Mouse (Mus musculus) gastrocnemius, postnatal 25 days (tissue): Measurements from ENCODE around the gene Gm10944. TPM values are rescaled to one million over a fixed set of nuclear protein-coding genes. Genes with fewer than 3 reads are reported as not detected.

ENCODE experiments used
- DNase-seq: peaks from one replicate; pipeline ENCODE4 v3.0.0; 2022
- long read RNA-seq, 2 experiments: library from polyadenylated mRNA; stranded (forward); transcript quantifications; one replicate each; pipeline ENCODE4 v2.0.0; 2021
- total RNA-seq, 2 experiments: library from RNA; stranded (reverse); gene quantifications; 1 replicate in 1 of 2; 2 replicates in 1 of 2; pipeline ENCODE4 v1.2.3; 2021

The Gm10944 gene
- not detected for total RNA-seq
- long read RNA-seq, experiment 1, result 0 reads
- long read RNA-seq, experiment 2, result 0 reads

DNA sequence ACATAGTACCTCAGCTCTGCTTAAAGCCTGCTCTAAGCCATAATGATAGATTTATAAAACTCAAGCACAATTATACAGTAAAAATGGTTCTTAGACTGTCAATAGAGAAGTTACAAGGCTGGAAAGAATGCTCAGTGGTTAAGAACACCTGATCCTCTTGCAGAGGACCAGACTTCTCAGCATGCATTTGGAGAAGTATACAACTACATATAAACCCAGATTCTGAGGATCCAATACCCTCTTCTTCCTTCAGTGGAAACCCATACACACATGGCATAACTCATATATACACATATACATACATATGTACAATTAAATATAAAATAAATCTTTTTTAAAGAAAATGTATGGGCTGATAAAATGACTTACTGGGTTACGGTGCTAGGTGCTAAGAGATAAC, at the start of gene Gm10944:
Gene Gm10944 (plus strand): TSS at position 301 of the 400 bp plus-strand sequence.
- DNase-seq, result no peak

DNA sequence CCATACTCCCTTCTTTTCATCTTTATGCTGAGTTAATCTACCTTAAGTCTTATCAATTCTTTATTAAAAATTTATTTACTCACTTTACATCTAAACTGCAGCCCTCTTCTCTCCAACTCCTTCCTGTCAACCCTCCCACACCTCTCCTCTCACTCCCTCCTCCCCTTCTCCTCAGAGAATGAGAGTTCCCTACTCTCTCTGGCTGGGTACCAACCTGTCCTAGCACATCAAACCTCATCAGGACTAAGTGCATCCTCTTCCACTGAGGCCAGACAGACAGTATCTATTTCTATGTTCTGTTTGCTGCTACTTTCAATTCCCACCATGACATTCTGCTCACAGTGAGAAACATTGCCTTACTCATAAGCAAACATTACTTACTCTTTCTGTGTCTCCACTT, 25.2 kb upstream of the Gm10944 start:
- DNase-seq, result no peak

DNA sequence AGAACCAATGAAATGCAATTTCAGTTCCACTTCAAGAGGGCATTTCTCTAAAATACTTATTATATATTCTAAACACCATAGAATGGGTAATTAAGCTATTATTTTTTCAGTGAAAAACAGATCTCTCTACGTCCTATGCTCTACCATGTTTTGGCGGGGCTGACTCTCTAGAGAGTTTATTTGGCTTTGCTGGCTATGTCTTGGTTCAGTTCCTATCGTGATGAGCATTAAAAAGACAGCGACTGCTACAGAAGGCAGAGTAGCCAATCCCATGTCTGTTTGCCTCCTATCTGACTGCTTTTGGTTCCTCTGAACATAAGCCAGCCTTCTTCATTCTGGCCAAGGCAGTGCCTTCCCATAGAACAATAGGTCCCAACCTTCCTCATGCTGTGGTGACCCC, 24.5 kb upstream of the Gm10944 start:
- DNase-seq, result no peak

DNA sequence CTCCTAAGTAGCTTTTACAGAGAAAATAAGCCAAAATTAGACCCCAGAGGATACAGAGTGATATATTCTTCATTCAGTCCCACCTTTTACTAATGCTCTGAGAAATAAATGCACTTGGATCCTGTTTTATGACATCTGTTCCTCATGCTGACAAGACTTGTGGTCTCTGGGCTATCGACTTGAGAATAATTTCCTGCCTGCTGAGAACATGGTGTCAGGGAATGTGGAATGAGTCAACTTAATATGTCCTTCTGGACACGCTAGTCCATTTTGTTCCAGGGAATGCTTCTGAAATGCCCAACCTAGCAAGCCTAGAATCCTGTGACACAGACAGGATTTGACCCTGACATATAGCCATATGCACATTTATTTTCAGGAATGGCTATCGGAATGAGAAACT, 22.0 kb upstream of the Gm10944 start:
- DNase-seq, result no peak

DNA sequence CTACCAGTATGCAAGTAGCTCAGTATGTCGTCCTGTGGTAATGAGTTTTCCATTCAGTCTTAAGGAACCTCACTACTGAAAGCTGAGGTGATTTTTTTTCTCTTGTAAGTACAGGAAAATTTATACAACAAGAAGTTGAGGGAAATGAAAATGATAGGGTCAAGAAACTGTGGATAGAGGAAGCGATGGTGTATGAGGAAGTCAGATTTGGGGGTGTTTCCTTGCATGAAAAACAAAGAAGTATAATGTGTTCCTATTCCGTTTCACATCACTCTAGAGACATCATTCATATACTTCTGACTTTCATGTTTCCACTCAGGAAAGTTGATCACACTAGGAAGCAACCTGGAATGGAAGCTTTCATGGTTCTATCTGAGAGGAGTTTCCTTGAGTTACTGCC, 21.2 kb upstream of the Gm10944 start:
- no peak for DNase-seq

DNA sequence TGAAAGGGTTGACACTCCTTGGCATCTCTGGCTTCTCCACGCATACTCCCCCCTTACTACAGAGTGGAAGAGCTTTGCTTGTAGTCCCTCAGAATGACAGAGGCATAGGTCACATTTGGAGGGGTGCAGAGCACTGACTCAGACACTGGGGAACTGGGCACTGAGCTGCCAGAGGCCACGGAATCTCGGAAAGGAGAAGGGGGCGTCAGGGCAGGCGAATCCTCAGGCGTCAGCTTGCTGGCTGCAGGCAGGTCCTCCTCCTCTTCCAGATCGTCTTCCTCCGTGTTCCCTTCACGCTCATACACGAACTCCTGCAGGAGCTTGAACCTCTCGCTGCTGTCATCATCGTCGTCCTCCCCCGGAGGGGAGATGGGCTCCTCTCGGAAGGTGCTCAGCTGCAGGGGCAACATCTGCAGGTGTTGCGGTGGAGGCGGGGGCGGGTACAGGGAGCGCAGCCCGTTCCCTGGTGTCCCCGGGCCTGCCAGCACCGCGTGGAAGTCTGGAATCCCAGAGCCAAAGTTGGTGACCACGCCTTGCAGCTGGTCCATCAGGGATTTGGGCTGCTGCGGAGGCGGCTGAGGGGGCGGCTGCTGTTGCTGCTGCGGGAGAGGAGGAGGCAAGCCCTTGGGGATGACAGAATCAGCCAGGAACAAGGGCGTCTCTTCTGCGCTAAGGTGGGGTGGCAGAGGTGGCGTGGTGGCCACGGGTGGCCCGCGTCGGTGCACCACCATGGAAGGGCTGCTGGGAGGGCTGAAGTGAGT, 7.9 kb downstream of the Gm10944 start:
- DNase-seq, result peak; percentile 6

DNA sequence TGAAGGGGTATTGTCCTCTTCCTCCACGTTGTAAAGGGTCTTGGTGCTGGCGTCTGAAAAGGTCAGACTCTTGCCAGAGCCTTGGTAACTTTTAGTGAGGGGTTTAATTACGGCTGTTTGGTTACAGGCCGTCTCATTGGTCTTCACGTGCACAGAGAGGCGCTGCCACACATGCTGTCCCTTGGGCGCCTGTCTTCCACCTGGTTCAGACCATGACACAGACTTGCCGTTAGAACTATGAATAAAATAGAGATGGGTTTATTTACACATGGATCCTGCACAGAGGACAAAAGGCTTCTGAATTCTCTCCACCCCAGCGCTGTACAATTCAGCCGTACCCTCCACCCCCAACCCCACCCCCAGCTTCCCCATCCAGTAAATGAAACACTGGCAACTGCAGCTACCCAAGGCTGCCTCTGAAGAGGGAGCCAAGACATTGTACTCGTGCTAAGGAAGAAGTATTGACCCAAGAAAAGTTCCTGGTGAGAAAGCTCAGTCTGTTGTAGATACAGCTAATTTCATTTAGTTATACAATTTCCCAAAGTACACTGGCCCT, 8.6 kb downstream of the Gm10944 start:
- DNase-seq, result no peak

DNA sequence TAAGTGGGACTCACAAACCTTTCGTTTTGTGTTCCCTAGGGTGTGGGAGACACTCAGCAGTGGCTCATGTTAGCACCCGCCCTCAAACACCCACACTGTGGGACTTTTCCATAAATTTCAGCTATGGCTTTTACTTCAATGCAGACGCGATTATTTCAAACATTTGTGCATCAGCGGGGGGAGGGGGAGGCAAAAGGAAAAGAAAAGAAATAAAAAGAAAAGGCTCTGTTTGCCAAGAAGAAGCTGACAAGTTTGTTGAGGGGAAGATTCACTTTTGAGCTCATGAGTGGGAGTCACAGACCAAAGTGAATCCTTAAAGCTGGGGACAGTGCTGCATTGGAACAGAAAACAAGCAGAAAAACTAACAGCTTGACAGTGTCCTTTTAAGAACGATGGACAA, 16.3 kb downstream of the Gm10944 start:
- DNase-seq, result no peak

DNA sequence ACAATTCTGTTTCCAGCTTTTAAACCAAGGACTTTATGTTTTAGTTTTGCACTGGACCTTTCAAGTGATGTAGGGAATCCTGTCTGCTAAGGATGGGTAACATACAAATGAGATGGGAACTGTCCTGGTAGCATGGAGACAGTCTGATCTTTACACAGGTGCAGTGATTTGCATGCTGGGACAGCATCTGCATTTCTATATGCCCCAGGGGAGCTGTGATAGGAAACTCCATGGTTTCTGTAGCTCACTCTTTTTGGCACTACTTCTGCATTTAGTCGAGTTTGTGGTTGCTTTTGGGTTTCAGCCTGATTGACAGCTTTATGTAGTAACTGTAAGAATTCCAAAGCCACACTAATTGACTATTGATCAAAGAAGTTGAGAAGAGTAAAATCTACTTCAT, 19.8 kb downstream of the Gm10944 start:
- DNase-seq, result no peak

DNA sequence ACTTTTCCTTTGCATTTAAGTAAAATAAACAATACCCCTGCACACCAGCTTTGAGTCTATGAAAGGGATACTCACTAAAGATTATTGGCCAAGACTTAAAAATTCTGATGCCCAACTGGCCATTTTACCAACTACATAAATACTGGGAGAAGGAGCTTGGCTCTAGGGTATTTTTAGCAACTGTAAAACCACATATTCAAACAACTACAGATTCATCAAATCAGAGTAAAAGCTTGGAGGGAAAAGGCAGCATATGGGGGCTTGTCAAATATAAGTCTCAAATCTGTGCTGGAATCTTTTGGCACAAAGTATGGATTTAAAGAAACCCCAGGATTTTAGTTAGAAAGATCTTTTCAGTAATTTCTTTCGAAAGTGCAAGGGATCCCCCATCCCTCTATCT, 20.2 kb downstream of the Gm10944 start:
- no peak for DNase-seq

DNA sequence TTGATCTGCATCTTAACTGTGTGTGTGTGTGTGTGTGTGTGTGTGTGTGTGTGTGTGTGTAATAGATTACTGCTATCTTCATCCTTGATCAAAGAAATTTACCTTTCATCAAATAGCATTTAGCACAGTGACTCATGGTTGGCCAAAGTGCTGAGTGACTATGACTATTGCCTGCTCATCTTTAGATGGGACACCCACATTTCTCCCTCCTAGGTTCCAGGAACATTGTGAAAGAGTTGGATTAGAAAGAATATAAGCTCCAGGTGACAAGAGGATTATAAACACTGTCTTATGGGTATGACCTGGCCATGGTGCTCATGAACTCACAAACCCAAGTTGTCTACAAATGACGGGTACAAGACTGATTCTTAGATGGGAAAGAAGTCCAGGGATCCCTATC, 26.9 kb downstream of the Gm10944 start:
- DNase-seq, result no peak

DNA sequence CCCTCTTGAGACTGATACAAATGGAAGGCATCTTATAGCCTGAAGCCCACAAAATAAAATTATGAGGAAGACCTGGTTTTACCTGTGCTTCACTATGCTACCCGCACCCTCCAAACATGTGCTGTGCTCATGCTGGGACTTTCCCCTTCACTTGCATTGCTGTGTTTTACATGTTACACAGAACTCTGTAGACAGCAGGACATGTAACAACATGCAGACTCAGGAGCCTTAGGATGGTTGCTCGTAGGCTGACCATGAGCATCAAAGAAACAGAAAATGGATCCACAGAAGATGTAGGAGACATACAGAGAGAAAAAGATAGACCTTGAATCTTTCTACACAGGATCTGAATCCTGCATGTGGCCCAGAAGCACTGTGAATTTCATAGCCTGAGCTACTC, 29.2 kb downstream of the Gm10944 start:
- no peak for DNase-seq

DNA sequence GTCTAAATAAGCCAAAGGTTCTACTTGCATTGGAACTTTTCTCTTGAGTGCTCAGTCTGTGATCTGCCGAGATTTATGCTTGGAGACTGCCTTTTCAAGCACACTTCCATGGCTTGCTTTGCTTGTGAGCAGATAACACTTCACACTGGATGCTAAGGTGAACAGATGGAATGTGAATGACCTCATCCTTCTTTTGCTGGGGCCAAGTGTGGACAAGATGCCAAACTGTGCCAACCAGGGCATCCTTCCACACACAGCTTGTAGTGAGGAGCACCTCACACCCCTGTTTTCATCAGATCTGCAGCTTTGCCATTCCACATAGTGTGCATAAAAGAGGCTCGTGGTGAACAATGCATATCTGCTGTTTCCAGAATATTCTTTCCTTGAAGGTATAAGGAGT, 29.7 kb downstream of the Gm10944 start:
- DNase-seq, result no peak

DNA sequence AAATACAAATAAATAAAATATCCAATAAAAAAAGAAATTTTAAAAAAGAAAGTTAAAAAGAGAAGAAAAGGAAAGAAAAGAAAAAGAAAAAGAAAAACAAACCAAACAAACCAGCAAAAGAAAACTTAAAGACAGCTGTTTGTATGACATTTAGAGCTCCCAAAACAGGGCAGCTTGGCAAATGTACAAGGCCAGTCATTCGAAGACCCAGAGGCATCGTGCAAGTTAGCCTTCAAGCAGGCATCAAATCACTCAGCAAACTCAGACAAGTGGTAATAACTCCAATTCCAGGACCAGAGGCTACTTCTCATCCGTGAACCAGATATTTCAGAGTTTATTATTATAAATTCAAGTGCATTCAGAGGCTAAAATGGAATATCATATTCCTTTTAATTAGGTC, 45.4 kb downstream of the Gm10944 start:
- no peak for DNase-seq

Other genes with a start within 250 kb of the Gm10944 start
- not detected for gene Adgb, start 209.0 kb upstream of the Gm10944 start, total RNA-seq
- gene Rab32, start 123.1 kb upstream of the Gm10944 start, total RNA-seq, result 1 to 10 TPM in 1 of 2 experiments, under 1 TPM in 1; 0.74 to 2.3 TPM